Mouse (Mus musculus): Measurements from ENCODE around the gene Epha7. TPM values are rescaled to one million over a fixed set of nuclear protein-coding genes. Genes with fewer than 3 reads are reported as not detected.

Gene Epha7
- 74.4 and 88.5 TPM in 2 replicates for polyA plus RNA-seq (2016; fragmentation: Nextera tagmentation; extraction: Ambion mirVana)

DNA sequence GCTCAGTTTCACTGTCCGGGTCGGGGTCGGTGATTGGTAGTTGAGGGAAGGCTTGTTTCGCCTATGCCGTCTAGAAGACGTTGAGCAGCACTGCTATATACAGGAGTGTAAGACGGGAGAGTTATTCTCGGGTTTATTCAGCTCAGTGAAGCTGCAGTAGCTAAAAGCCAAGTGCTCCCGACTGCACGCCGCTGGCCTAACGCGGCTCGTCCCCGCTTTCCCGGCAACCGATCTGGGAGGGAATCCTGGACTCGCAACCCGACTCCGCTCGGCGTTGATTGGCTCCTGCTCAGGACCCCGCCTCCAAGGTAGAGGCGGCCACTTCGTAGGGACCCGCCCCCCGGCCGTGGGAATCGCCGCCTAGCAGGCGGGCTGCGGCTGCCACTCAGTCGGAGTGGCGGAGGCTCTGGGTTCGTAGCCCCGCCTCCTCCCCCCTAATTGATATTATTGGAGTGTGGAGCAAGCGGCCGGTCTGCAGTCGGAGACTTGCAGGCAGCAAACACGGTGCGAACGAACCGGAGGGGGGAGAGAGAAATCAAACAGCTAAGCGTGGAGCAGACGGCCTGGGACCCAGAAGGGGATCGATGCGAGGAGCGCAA lies at the start of gene Epha7:
Epha7 (plus strand) TSS at position 441 of the 599 bp plus-strand sequence.
- peak; percentile 98 for ATAC-seq (ENCODE audit: low FRiP score, low read depth)
- Histone ChIP-seq H3K4me1 (no peaks in the 10 kb centered on the region), H3K4me2 (replicated peaks) (peak within 1 kb of the TSS; percentile 73), H3K9me3 (no peaks in the 10 kb centered on the region), H3K27me3 (peaks cover 4% of the 10 kb centered on the region; the same call in 1 of the 2 replicates), H3K9ac (replicated peaks) (peak within 1 kb of the TSS; percentile 84), H3K27ac (replicated peaks) (peak within 1 kb of the TSS; percentile 95), H3K4me3 (peak within 1 kb of the TSS; percentile 84), H3K36me3 (no peaks in the 10 kb centered on the region)
- under 1% methylated on average over 48 of the region's 48 CpGs for WGBS

DNA sequence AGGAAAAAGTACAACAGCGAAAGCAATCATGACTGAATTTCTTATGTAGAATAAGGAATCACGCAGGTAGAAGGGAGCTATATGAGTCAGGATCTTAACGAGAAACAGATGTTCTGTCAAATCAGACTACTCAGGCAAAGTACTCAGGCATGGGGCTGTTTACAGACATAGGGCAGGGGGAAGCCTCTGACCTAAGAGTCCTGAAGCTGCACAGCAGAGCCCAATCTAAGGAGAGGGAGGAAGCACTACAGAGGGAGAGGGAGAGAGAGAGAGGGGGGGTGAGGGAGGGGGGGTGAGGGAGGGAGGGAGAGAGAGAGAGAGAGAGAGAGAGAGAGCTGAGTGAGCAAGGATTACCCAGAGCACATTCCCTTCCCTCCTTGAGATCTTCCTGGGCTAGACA lies 29.0 kb upstream of the Epha7 start:
- Histone ChIP-seq H3K27ac (replicated peaks) (no peak overlapping the region), H3K36me3 (no peaks in the 10 kb centered on the region), H3K9me3 (no peaks in the 10 kb centered on the region), H3K9ac (replicated peaks) (no peak overlapping the region), H3K4me1 (no peaks in the 10 kb centered on the region), H3K4me2 (replicated peaks) (no peak overlapping the region), H3K4me3 (no peak overlapping the region), H3K27me3 (no peaks in the 10 kb centered on the region)
- WGBS: 60% methylated on average over 3 of the region's 3 CpGs
- peak; percentile 54; the same call in 1 of the 2 replicates for ATAC-seq (ENCODE audit: low FRiP score, low read depth)

DNA sequence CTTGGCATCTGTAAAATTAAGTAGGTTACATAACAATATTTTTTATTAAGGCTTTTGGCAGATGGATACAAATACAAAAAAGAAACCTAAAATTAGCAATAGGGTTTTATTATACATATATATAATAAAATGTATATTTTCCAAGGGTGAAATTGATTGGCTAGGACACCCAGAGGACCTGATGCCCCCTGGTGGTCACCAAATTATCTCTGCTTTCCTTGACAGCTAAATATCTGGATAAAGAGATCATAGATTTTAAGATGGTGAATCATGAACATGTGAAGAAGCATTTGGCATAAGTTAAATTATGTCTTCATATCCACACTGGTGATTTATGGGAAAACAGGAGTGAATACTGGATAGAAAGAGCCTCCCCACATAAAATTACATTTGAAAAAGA lies 4.1 kb upstream of the Epha7 start:
- Histone ChIP-seq H3K9me3 (no peaks in the 10 kb centered on the region), H3K36me3 (no peaks in the 10 kb centered on the region), H3K4me3 (no peak overlapping the region), H3K4me2 (replicated peaks) (no peak overlapping the region), H3K4me1 (no peaks in the 10 kb centered on the region), H3K27me3 (peaks cover 7% of the 10 kb centered on the region; the same call in 1 of the 2 replicates), H3K9ac (replicated peaks) (no peak overlapping the region), H3K27ac (replicated peaks) (no peak overlapping the region)
- no peak for ATAC-seq (ENCODE audit: low FRiP score, low read depth)

DNA sequence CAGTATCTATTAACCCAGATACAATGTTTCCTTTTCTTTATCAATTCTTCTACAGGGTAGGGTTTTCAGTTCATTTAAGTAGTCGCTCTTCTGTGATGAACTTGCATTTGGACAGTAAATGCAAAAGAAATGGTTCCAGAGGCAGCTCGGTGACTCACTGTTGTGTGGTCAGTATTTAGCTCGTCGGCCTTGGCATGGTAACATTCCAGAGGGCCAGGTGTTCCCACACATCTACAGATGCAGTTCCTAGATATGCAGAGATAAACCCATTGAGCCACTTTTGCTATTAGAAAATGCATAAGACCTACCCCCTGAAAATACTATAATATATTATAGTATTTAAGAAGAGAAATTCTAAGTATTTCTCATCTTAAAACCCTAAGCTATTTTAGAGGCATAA lies 3.2 kb upstream of the Epha7 start:
- H3K36me3 ChIP-seq: no peaks in the 10 kb centered on the region
- no peak overlapping the region for H3K27ac ChIP-seq (replicated peaks)
- 74% methylated on average over 4 of the region's 4 CpGs for WGBS
- H3K27me3 ChIP-seq: peaks cover 7% of the 10 kb centered on the region; the same call in 1 of the 2 replicates
- no peak for ATAC-seq (ENCODE audit: low FRiP score, low read depth)
- H3K4me2 ChIP-seq (replicated peaks): no peak overlapping the region
- no peaks in the 10 kb centered on the region for H3K4me1 ChIP-seq
- H3K4me3 ChIP-seq: no peak overlapping the region
- H3K9me3 ChIP-seq: no peaks in the 10 kb centered on the region
- H3K9ac ChIP-seq (replicated peaks): no peak overlapping the region

DNA sequence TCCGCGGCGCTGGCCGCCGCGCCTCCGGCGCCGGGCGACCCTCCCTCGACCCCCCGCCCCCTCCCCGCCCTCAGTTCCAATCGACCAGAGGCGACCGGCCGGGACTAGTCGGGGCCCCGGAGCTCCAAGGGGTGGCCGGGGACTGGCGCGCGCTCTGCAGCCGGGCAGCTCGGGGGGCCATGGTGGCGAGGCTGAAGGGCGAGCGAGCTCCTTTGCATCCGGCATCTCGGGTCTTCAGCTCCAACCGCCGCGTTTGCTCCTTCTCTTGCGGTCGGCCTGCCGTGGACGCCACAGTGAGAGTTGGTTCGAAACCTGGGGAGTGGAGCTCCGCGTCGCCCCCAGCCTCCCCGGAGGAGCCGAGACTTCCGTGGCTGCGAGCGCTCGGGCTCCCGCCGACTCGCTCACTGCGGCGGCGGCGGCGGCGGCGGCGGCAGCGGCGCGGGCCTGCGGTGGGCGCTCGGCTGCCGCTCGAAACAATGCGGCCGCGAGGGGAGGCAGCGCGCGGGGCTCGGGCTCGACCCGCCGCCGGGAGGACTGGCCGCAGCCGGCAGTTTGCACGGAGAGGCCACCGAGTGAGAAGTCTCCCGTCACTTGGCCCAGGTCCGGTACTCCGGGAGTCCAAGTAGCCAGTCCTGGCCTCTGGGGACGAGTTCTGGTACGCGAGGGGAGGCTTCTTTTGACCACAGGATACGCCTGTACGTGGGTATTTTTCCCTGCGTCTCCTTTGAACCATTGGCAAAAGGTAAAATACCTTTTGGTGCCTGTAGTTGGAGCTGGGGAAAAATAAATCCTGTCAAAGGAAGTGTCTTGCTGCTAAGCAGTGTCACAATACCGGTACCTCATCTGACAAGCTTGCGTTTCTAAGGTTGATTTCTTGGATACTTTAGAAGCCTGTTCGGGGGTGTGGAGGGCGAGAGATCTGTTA lies 882 bp downstream of the Epha7 start:
- peak overlapping the region; percentile 73 for H3K4me2 ChIP-seq (replicated peaks)
- H3K27ac ChIP-seq (replicated peaks): peak overlapping the region; percentile 95
- H3K36me3 ChIP-seq: no peaks in the 10 kb centered on the region
- H3K9me3 ChIP-seq: no peaks in the 10 kb centered on the region
- no peaks in the 10 kb centered on the region for H3K4me1 ChIP-seq
- H3K9ac ChIP-seq (replicated peaks): peak overlapping the region; percentile 84
- WGBS: under 1% methylated on average over 84 of the region's 94 CpGs
- peak; percentile 36 for ATAC-seq (ENCODE audit: low FRiP score, low read depth)
- peak overlapping the region; percentile 84 for H3K4me3 ChIP-seq
- peaks cover 4% of the 10 kb centered on the region; the same call in 1 of the 2 replicates for H3K27me3 ChIP-seq

DNA sequence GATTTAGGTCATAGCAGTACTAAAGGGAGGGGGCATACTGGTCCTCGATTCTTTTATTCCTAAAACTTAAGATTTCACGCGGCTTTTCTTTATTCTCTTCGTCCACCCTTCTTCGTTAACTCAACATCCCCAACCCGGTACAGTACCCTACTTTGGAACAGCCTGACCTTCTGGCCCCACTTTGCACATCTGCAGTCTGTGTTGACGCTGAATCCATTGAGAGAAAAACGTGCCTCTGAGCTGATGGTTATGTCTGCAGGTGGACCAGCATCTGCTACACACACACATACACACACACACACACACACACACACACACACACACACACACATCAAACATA lies 1.5 kb downstream of the Epha7 start:
- Histone ChIP-seq H3K9me3 (no peaks in the 10 kb centered on the region), H3K27ac (replicated peaks) (peak overlapping the region; percentile 95), H3K4me1 (no peaks in the 10 kb centered on the region), H3K4me3 (peak overlapping the region; percentile 84), H3K36me3 (no peaks in the 10 kb centered on the region), H3K9ac (replicated peaks) (peak overlapping the region; percentile 84), H3K4me2 (replicated peaks) (peak overlapping the region; percentile 73), H3K27me3 (peaks cover 4% of the 10 kb centered on the region; the same call in 1 of the 2 replicates)
- 2% methylated on average over 8 of the region's 8 CpGs for WGBS
- no peak; the same call in 1 of the 2 replicates for ATAC-seq (ENCODE audit: low FRiP score, low read depth)

DNA sequence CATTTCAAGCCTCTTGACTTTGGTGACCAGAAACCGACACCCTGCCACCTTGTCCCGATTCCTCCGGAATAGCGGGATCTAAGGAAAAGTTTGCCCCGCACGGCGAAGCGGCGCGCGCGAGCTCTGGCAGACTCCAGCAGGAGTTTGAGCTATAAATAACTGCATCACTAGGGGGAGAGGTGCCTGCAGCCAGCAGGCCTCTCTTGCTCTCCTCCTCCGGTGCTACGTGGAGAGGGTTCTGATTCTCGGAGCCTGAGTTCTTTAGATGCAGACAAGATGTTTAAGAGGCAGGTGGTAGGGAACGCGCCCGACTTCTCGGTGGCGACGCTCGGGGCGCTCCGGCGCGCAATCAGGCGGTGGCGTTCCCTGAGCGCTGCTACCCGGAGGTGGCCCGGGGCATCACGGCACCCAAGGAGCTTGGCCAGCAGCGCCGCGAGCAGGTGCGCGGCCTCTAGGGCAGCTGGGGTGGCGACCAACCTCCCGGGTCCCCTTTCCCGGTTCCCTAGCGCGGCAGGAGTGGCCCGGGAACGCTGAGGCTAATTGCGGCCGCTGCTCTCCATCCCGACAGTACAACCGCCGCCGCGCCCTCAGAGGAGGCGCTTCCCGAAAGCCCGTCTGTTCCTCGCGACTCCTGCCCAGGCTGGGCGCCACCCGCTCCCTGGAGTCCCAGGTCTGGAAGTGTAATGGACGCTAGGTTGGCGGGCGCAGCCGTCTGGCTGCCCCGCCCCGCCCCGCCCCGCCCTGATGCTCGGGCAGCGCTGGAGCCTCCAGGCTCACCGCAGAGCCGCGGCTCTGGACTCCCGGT lies 2.1 kb downstream of the Epha7 start:
- no peaks in the 10 kb centered on the region for H3K4me1 ChIP-seq
- peak overlapping the region; percentile 95 for H3K27ac ChIP-seq (replicated peaks)
- H3K4me2 ChIP-seq (replicated peaks): peak overlapping the region; percentile 73
- H3K36me3 ChIP-seq: no peaks in the 10 kb centered on the region
- H3K9me3 ChIP-seq: no peaks in the 10 kb centered on the region
- WGBS: 0% methylated on average over 69 of the region's 72 CpGs
- peak overlapping the region; percentile 84 for H3K4me3 ChIP-seq
- ATAC-seq (ENCODE audit: low FRiP score, low read depth): peak; percentile 48
- peaks cover 4% of the 10 kb centered on the region; the same call in 1 of the 2 replicates for H3K27me3 ChIP-seq
- peak overlapping the region; percentile 84 for H3K9ac ChIP-seq (replicated peaks)

DNA sequence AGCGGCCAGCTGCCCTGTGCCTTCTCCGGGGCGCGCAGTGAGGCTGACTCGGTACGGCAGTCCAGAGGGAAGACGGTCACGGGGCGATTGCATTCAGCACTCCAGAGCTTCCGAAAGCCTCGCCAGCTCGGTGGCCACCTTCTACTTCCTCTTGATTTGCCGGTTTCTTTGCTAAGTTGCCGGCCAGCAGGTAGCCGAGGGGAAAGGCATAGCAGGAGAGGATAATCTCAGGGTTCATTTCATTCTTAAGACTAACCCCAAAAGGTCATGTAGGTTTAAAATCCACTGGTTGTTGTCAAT lies 2.6 kb downstream of the Epha7 start:
- Histone ChIP-seq H3K4me2 (replicated peaks) (peak overlapping the region; percentile 73), H3K27me3 (peaks cover 4% of the 10 kb centered on the region; the same call in 1 of the 2 replicates), H3K36me3 (no peaks in the 10 kb centered on the region), H3K4me1 (no peaks in the 10 kb centered on the region), H3K27ac (replicated peaks) (peak overlapping the region; percentile 95), H3K9ac (replicated peaks) (peak overlapping the region; percentile 84), H3K4me3 (peak overlapping the region; percentile 84), H3K9me3 (no peaks in the 10 kb centered on the region)
- 0% methylated on average over 15 of the region's 15 CpGs for WGBS
- no peak for ATAC-seq (ENCODE audit: low FRiP score, low read depth)

DNA sequence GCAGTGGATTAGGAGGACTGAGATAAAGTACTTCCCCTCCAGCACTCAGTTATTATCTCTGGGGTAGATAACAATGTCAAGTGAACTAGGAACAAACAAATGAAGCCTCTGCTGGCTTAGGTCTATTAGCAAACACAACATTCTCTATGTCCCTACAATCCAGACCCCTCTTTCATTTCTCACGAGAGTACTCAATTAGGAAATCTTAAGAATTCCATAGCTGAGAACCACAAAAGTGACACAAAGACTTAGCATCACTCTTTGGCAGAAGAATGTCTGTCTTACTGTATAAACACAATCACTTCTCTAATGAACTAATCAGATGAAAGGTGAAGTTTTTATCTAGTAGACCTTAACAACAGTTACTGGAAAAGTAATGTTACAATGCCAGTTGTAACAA lies 10.7 kb downstream of the Epha7 start:
- no peaks in the 10 kb centered on the region for H3K9me3 ChIP-seq
- 45% methylated on average over 1 of the region's 1 CpGs for WGBS
- H3K9ac ChIP-seq (replicated peaks): no peak overlapping the region
- H3K36me3 ChIP-seq: 0 out of 2 replicates have a peak, but pooled peaks cover 5% of the 10 kb centered on the region
- no peak overlapping the region for H3K27ac ChIP-seq (replicated peaks)
- H3K4me3 ChIP-seq: no peak overlapping the region
- no peak overlapping the region for H3K4me2 ChIP-seq (replicated peaks)
- ATAC-seq (ENCODE audit: low FRiP score, low read depth): no peak
- no peaks in the 10 kb centered on the region for H3K4me1 ChIP-seq
- H3K27me3 ChIP-seq: no peaks in the 10 kb centered on the region

DNA sequence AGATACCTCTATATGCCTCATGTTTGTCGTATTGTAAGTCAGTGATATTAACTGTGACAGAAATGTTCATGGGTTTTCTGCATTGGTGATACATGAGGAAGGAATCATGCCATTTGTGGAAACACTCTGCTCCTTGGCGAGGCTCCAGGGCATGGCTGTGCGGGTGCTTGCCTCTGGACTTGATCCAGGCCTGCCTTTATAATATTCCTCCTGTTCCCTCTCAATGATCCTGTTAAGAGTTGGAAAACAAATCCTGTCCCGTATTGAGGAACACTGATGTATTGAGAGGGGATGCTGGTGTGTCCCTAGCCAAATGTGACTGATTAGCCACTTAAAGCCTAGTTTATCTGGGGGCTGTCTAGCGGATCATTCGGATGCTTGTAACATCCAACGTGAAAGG lies 11.7 kb downstream of the Epha7 start:
- no peak overlapping the region for H3K4me3 ChIP-seq
- H3K36me3 ChIP-seq: 0 out of 2 replicates have a peak, but pooled peaks cover 5% of the 10 kb centered on the region
- no peaks in the 10 kb centered on the region for H3K4me1 ChIP-seq
- ATAC-seq (ENCODE audit: low FRiP score, low read depth): no peak
- no peak overlapping the region for H3K27ac ChIP-seq (replicated peaks)
- no peaks in the 10 kb centered on the region for H3K9me3 ChIP-seq
- H3K27me3 ChIP-seq: no peaks in the 10 kb centered on the region
- WGBS: 66% methylated on average over 7 of the region's 7 CpGs
- H3K9ac ChIP-seq (replicated peaks): no peak overlapping the region
- H3K4me2 ChIP-seq (replicated peaks): no peak overlapping the region

DNA sequence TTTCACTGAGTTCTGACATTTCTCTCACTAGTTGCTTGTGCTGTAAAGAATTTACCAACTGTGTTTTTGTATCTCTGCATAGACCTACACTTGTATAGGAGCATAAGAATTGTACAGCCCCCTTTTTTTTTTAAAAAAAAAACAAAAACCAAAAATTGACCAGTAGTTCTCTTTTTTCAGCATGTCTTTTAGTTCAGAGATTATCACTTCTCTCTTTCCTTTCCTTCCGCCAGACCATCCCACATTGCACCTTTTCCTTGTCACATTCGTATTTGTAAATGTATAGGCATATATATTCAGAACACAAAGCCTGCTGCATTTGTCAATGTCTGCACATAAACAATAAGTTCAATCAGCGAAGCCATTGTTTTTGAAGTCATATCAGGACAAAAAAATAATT lies 24.7 kb downstream of the Epha7 start:
- Histone ChIP-seq H3K4me2 (replicated peaks) (no peak overlapping the region), H3K4me3 (no peak overlapping the region), H3K9me3 (no peaks in the 10 kb centered on the region), H3K27me3 (no peaks in the 10 kb centered on the region), H3K36me3 (no peaks in the 10 kb centered on the region), H3K27ac (replicated peaks) (no peak overlapping the region), H3K4me1 (no peaks in the 10 kb centered on the region), H3K9ac (replicated peaks) (no peak overlapping the region)
- 92% methylated on average over 3 of the region's 3 CpGs for WGBS
- no peak for ATAC-seq (ENCODE audit: low FRiP score, low read depth)

DNA sequence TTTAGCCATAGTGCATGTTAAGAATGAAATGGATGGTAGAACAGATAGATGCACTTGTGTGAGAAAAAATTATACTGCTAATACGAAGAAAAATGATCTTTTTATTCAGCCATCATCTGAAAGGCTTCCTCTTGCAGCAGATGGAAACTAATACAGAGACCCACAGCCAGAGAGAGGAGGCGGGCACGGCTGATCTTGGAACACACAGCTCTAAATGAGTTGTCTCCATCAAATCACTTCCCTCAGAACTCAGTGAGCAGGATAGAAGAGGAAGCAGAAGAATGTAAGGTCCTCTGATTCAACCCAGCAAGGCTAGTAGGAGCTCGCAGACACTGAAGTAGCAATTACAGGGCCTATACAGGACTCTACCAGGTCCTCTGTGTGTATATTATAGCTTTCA lies 33.4 kb downstream of the Epha7 start:
- Histone ChIP-seq H3K27ac (replicated peaks) (no peak overlapping the region), H3K36me3 (no peaks in the 10 kb centered on the region), H3K9me3 (no peaks in the 10 kb centered on the region), H3K9ac (replicated peaks) (no peak overlapping the region), H3K27me3 (no peaks in the 10 kb centered on the region), H3K4me3 (no peak overlapping the region), H3K4me2 (replicated peaks) (no peak overlapping the region), H3K4me1 (no peaks in the 10 kb centered on the region)
- WGBS: 85% methylated on average over 4 of the region's 4 CpGs
- ATAC-seq (ENCODE audit: low FRiP score, low read depth): no peak

All from midbrain, embryonic 12.5 days (tissue).